Mouse (Mus musculus) heart, adult 2 months (tissue): ENCODE results near the gene Cep112.

ENCODE experiments used
- CTCF ChIP-seq: fragments of 200-600 bp; IDR thresholded peaks from 2 replicates; pipeline ENCODE4 v1.8.1; 2022; ENCODE audit warnings: antibody characterized with exemption, mild to moderate bottlenecking, moderate library complexity
- EP300 ChIP-seq: fragments of 200-500 bp; IDR thresholded peaks from 2 replicates; pipeline ENCODE4 v1.6.1; 2011; ENCODE audit warnings: low read depth, low read length, control low read depth; ENCODE audit not compliant: insufficient read depth
- POLR2A ChIP-seq: fragments of 200-500 bp; IDR thresholded peaks from 2 replicates; pipeline ENCODE4 v1.6.1; 2011; ENCODE audit warnings: mild to moderate bottlenecking, low read depth, low read length, control low read depth; ENCODE audit not compliant: insufficient read depth

GRCm38 (mm10) chr11:108889121-108889520 is 464.1 kb downstream of the Cep112 start:
- TF ChIP-seq POLR2A = no peak
- TF ChIP-seq CTCF = peak; percentile 81
- no peak for TF ChIP-seq EP300
